Mouse (Mus musculus) C2C12 (cell line): ENCODE measurements around the gene Lamb3. TPM values are rescaled to one million over a fixed set of nuclear protein-coding genes. Genes with fewer than 3 reads are reported as not detected.

Experiments
- H3K27me3 ChIP-seq: one replicate; pipeline ENCODE4 v1.6.1; 2011; ENCODE audit not compliant: control insufficient read depth, insufficient read depth, insufficient read length
- H3K36me3 ChIP-seq: one replicate; pipeline ENCODE4 v1.6.1; 2011; ENCODE audit not compliant: control insufficient read depth, insufficient read depth
- H3K4me3 ChIP-seq: one replicate; pipeline ENCODE4 v1.5.1; 2011; ENCODE audit warnings: mild to moderate bottlenecking, control low read depth; ENCODE audit not compliant: poor library complexity, insufficient read depth, severe bottlenecking
- H3K79me2 ChIP-seq: one replicate; pipeline ENCODE4 v1.6.1; 2011; ENCODE audit not compliant: control insufficient read depth, insufficient read depth
- H3K79me3 ChIP-seq: one replicate; pipeline ENCODE4 v1.6.1; 2011; ENCODE audit warnings: low read depth, control low read depth
- H3ac ChIP-seq: one replicate; pipeline ENCODE3; 2011; ENCODE audit warnings: low read depth; ENCODE audit not compliant: control insufficient read depth, insufficient read length
- CEBPB ChIP-seq: IDR thresholded peaks from one replicate; pipeline ENCODE4 v1.6.1; 2011; ENCODE audit warnings: low read depth, mild to moderate bottlenecking, control low read depth, moderate library complexity
- CTCF ChIP-seq: IDR thresholded peaks from one replicate; pipeline ENCODE4 v1.5.1; 2011; ENCODE audit not compliant: control insufficient read depth, insufficient read depth, insufficient read length
- FOSL1 ChIP-seq: IDR thresholded peaks from one replicate; pipeline ENCODE4 v1.8.0; 2011; ENCODE audit warnings: mild to moderate bottlenecking, low read length; ENCODE audit not compliant: poor library complexity, insufficient read depth, severe bottlenecking
- MAX ChIP-seq: IDR thresholded peaks from one replicate; pipeline ENCODE4 v1.6.1; 2011; ENCODE audit warnings: mild to moderate bottlenecking, control low read depth
- MYOD1 ChIP-seq: IDR thresholded peaks from one replicate; pipeline ENCODE4 v1.6.1; 2011; ENCODE audit warnings: low read depth; ENCODE audit not compliant: control insufficient read depth, insufficient read length
- MYOG ChIP-seq: IDR thresholded peaks from one replicate; pipeline ENCODE4 v1.6.1; 2011; ENCODE audit not compliant: control insufficient read depth, insufficient read length; ENCODE audit errors: extremely low read depth
- USF1 ChIP-seq: IDR thresholded peaks from one replicate; pipeline ENCODE4 v1.6.1; 2011; ENCODE audit warnings: low read depth, mild to moderate bottlenecking, control low read depth, moderate library complexity
- polyA plus RNA-seq: library from polyadenylated mRNA; unstranded; fragments of >200 nt; fragmentation: generic; extraction: Trizol; gene quantifications from one replicate; pipeline ENCODE4 v1.2.1, GENCODE M21; 2012; ENCODE audit warnings: missing spikeins

Gene Lamb3
- polyA plus RNA-seq, 1 experiment, result 5.3 TPM

- no peaks in the 10 kb centered on the region for H3K79me2 ChIP-seq
- no peak for TF ChIP-seq FOSL1
- TF ChIP-seq MAX, result no peak
- TF ChIP-seq USF1, result no peak
- TF ChIP-seq MYOG, result no peak
- no peak for TF ChIP-seq CTCF
- TF ChIP-seq MYOD1, result no peak
- no peak for TF ChIP-seq CEBPB
Measured at GRCm38 (mm10) chr1:193387241-193387640, 179.7 kb downstream of the Lamb3 start.

GRCm38 (mm10) chr1:193389505-193389904 is 182.0 kb downstream of the Lamb3 start:
- Histone ChIP-seq H3K27me3 (no peaks in the 10 kb centered on the region), H3K79me3 (no peaks in the 10 kb centered on the region), H3K4me3 (no peak overlapping the region), H3K79me2 (no peaks in the 10 kb centered on the region), H3K36me3 (no peaks in the 10 kb centered on the region), H3ac (no peak overlapping the region)
- TF ChIP-seq MYOD1, result peak; percentile 49
- no peak for TF ChIP-seq FOSL1
- peak; percentile 20 for TF ChIP-seq CEBPB

More at GRCm38 (mm10) chr1:193387241-193387640, 179.7 kb downstream of the Lamb3 start:
- H3K79me3 ChIP-seq, result no peaks in the 10 kb centered on the region
- no peaks in the 10 kb centered on the region for H3K27me3 ChIP-seq
- H3K36me3 ChIP-seq, result no peaks in the 10 kb centered on the region
- no peak overlapping the region for H3K4me3 ChIP-seq
- H3ac ChIP-seq, result no peak overlapping the region

- Histone ChIP-seq H3K79me3 (no peaks in the 10 kb centered on the region), H3K27me3 (no peaks in the 10 kb centered on the region), H3K36me3 (no peaks in the 10 kb centered on the region), H3K79me2 (no peaks in the 10 kb centered on the region), H3ac (no peak overlapping the region), H3K4me3 (no peak overlapping the region)
- TF ChIP-seq FOSL1 (no peak), MYOD1 (no peak), CTCF (no peak), CEBPB (no peak), USF1 (no peak), MYOG (no peak), MAX (no peak)
Measured at GRCm38 (mm10) chr1:193390004-193390403, 182.5 kb downstream of the Lamb3 start.

GRCm38 (mm10) chr1:193392266-193392665 is 184.8 kb downstream of the Lamb3 start:
- Histone ChIP-seq H3ac (no peak overlapping the region), H3K27me3 (no peaks in the 10 kb centered on the region), H3K4me3 (no peak overlapping the region), H3K79me2 (no peaks in the 10 kb centered on the region), H3K79me3 (no peaks in the 10 kb centered on the region), H3K36me3 (peaks cover 3% of the 10 kb centered on the region)
- TF ChIP-seq FOSL1, result no peak
- TF ChIP-seq MAX, result no peak
- TF ChIP-seq MYOD1, result no peak
- no peak for TF ChIP-seq CTCF
- TF ChIP-seq CEBPB, result no peak

Other genes starting within 250 kb of the Lamb3 start
- gene Syt14, start 171.9 kb upstream of the Lamb3 start, polyA plus RNA-seq, result not detected
- gene Diexf, start 77.4 kb upstream of the Lamb3 start, polyA plus RNA-seq, result 10.6 TPM
- gene Irf6, start 54.6 kb upstream of the Lamb3 start, polyA plus RNA-seq, result 0.08 TPM
- 4.1 TPM for gene A130010J15Rik, start 39.7 kb upstream of the Lamb3 start, polyA plus RNA-seq
- gene Traf3ip3, start 6.0 kb upstream of the Lamb3 start, polyA plus RNA-seq, result 0.02 TPM
- 0.12 TPM for gene Hsd11b1, start 56.4 kb downstream of the Lamb3 start, polyA plus RNA-seq
- gene G0s2, start 65.5 kb downstream of the Lamb3 start, polyA plus RNA-seq, result 66.1 TPM
- 1.2 TPM for gene Camk1g, start 162.6 kb downstream of the Lamb3 start, polyA plus RNA-seq